26 mouse cellular contexts compared by ENCODE assay signal in the genomic region with DNA sequence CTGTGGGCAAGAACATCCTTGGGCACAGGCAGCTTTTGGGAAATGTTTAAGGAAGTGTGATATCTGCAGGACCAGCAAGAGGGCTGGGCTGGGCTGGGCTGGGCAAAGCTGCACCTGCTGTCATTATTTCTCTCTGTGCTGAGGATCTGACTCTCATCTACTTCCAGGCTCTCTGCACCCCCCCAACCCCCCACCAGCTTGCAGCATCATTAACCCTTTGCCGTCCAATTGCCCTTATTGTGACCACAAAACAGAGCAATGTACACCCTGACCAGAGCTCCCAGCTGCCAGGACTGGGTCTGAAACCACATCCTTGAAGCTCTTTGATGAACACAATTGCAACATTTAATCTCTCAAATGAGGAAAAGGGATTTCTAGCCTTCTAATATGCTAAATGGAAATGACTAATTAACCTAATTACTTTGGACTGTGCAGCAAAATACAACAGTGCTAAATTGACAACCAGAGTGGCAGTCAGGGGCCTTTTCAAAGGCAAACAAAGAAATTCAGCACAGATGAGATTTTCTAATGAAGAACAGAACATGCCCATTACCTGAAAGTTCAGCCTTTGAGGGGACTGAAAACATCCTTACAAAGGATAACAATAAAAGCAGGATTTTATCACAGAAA.
DNase-seq lines count a peak whose midpoint lies in the region; ATAC-seq lines count a peak whose summit lies in the region.
"Had no signal": no experiment of that assay in that cellular context is flagged by ENCODE, and none has a peak within 500 bp of the region (broad histone marks: within the 10 kb centered on the region; RNA-seq: fewer than 3 reads in every experiment).

No protein-coding gene starts in this region.

- ATAC-seq in forebrain, embryonic 15.5 days (replicated peaks), result no peak
- no peak for ATAC-seq in midbrain, embryonic 14.5 days (ENCODE audit: low FRiP score, low TSS enrichment)
- ATAC-seq in midbrain, embryonic 16.5 days, result no peak
- ATAC-seq in forebrain, embryonic 13.5 days, result peak; percentile 57; the same call in 1 of the 2 replicates
- ATAC-seq: intestine, postnatal 0 days had no signal

- DNase-seq in forebrain, embryonic 10.5 days (ENCODE audit: extremely low spot score, low spot score), result peak; percentile 17
- DNase-seq in midbrain, embryonic 14.5 days, result peak; percentile 8
- DNase-seq in retina, postnatal 1 day, result peak; percentile 79
- no peak for DNase-seq in heart, embryonic 10.5 days (ENCODE audit: low spot score)
- DNase-seq: adrenal gland, postnatal 14 days; cerebellum, adult 11-12 months; cerebellum, adult 9-11 months; gastrocnemius, adult 2 months; gastrocnemius, postnatal 36 days; heart, adult 18-20 months; heart, postnatal 4 days; kidney, adult 9 months; kidney, postnatal 10 days; layer of hippocampus, adult 9-11 months; lung, embryonic 14.5 days; lung, postnatal 14 days; thymus, postnatal 4 days had no signal

- WGBS in forebrain, embryonic 10.5 days, result 36% methylated on average over 1 of the region's 1 CpGs
- WGBS in forebrain, embryonic 15.5 days, result 3% methylated on average over 1 of the region's 1 CpGs
- 69% methylated on average over 1 of the region's 1 CpGs for WGBS in midbrain, embryonic 14.5 days
- WGBS in midbrain, embryonic 16.5 days, result 62% methylated on average over 1 of the region's 1 CpGs
- WGBS in forebrain, embryonic 13.5 days, result 14% methylated on average over 1 of the region's 1 CpGs
- WGBS in heart, embryonic 10.5 days, result 79% methylated on average over 1 of the region's 1 CpGs

- peaks cover 18% of the 10 kb centered on the region for H3K4me1 ChIP-seq in forebrain, embryonic 10.5 days
- peaks cover 15% of the 10 kb centered on the region for H3K4me1 ChIP-seq in forebrain, embryonic 15.5 days
- H3K4me1 ChIP-seq in midbrain, embryonic 14.5 days (ENCODE audit: control insufficient read depth, insufficient read depth, low read length), result 0 out of 2 replicates have a peak, but pooled peaks cover 3% of the 10 kb centered on the region
- H3K4me1 ChIP-seq in midbrain, embryonic 16.5 days (ENCODE audit: control insufficient read depth, insufficient read depth, low read length), result 0 out of 2 replicates have a peak, but pooled peaks cover 4% of the 10 kb centered on the region
- peaks cover 17% of the 10 kb centered on the region for H3K4me1 ChIP-seq in forebrain, embryonic 13.5 days
- H3K4me1 ChIP-seq in heart, embryonic 10.5 days, result no peaks in the 10 kb centered on the region
- H3K4me1 ChIP-seq: heart, embryonic 12.5 days; limb, embryonic 12.5 days; liver, embryonic 15.5 days had no signal

- H3K9ac ChIP-seq in forebrain, embryonic 15.5 days (replicated peaks), result no peak overlapping the region
- no peak overlapping the region for H3K9ac ChIP-seq in midbrain, embryonic 14.5 days (replicated peaks; ENCODE audit: low read length)
- no peak overlapping the region for H3K9ac ChIP-seq in midbrain, embryonic 16.5 days (ENCODE audit: low read depth, low read length)
- no peak overlapping the region for H3K9ac ChIP-seq in forebrain, embryonic 13.5 days
- H3K9ac ChIP-seq: heart, embryonic 12.5 days; limb, embryonic 12.5 days; liver, embryonic 15.5 days; lung, embryonic 14.5 days had no signal

- no peak overlapping the region for H3K4me3 ChIP-seq in forebrain, embryonic 10.5 days
- no peak overlapping the region for H3K4me3 ChIP-seq in forebrain, embryonic 15.5 days
- H3K4me3 ChIP-seq in midbrain, embryonic 14.5 days (replicated peaks; ENCODE audit: low read depth, low read length), result no peak overlapping the region
- H3K4me3 ChIP-seq in midbrain, embryonic 16.5 days (ENCODE audit: low read depth, low read length), result no peak overlapping the region
- no peak overlapping the region for H3K4me3 ChIP-seq in forebrain, embryonic 13.5 days
- H3K4me3 ChIP-seq in heart, embryonic 10.5 days, result no peak overlapping the region
- H3K4me3 ChIP-seq: erythroblast, embryonic 14.5 days; gastrocnemius, adult 2 months; heart, embryonic 12.5 days; left cerebral cortex, adult 2 months; limb, embryonic 12.5 days; liver, embryonic 15.5 days had no signal

- H3K9me3 ChIP-seq in forebrain, embryonic 10.5 days, result no peaks in the 10 kb centered on the region
- no peaks in the 10 kb centered on the region for H3K9me3 ChIP-seq in forebrain, embryonic 15.5 days
- H3K9me3 ChIP-seq in midbrain, embryonic 14.5 days (ENCODE audit: control insufficient read depth, low read length), result no peaks in the 10 kb centered on the region
- no peaks in the 10 kb centered on the region for H3K9me3 ChIP-seq in midbrain, embryonic 16.5 days (replicated peaks; ENCODE audit: control insufficient read depth, low read length, poor library complexity, severe bottlenecking)
- no peaks in the 10 kb centered on the region for H3K9me3 ChIP-seq in forebrain, embryonic 13.5 days (replicated peaks)
- H3K9me3 ChIP-seq in heart, embryonic 10.5 days, result no peaks in the 10 kb centered on the region
- H3K9me3 ChIP-seq: heart, embryonic 12.5 days; limb, embryonic 12.5 days; liver, embryonic 15.5 days had no signal

- H3K36me3 ChIP-seq in forebrain, embryonic 10.5 days (replicated peaks), result no peaks in the 10 kb centered on the region
- H3K36me3 ChIP-seq in forebrain, embryonic 15.5 days, result no peaks in the 10 kb centered on the region
- H3K36me3 ChIP-seq in midbrain, embryonic 14.5 days (ENCODE audit: control insufficient read depth, insufficient read depth, low read length), result no peaks in the 10 kb centered on the region
- H3K36me3 ChIP-seq in midbrain, embryonic 16.5 days (ENCODE audit: control insufficient read depth, insufficient read depth, low read length), result no peaks in the 10 kb centered on the region
- no peaks in the 10 kb centered on the region for H3K36me3 ChIP-seq in forebrain, embryonic 13.5 days (ENCODE audit: poor library complexity, severe bottlenecking)
- H3K36me3 ChIP-seq in heart, embryonic 10.5 days, result no peaks in the 10 kb centered on the region
- H3K36me3 ChIP-seq: heart, embryonic 12.5 days; limb, embryonic 12.5 days; liver, embryonic 15.5 days had no signal

- peaks cover 47% of the 10 kb centered on the region for H3K27me3 ChIP-seq in forebrain, embryonic 10.5 days (ENCODE audit: poor library complexity, severe bottlenecking)
- H3K27me3 ChIP-seq in forebrain, embryonic 15.5 days, result peaks cover 7% of the 10 kb centered on the region; the same call in 1 of the 2 replicates
- no peaks in the 10 kb centered on the region for H3K27me3 ChIP-seq in midbrain, embryonic 14.5 days (ENCODE audit: control insufficient read depth, insufficient read depth, low read length)
- no peaks in the 10 kb centered on the region for H3K27me3 ChIP-seq in midbrain, embryonic 16.5 days (ENCODE audit: control insufficient read depth, insufficient read depth, low read depth, low read length)
- peaks cover 57% of the 10 kb centered on the region for H3K27me3 ChIP-seq in forebrain, embryonic 13.5 days
- no peaks in the 10 kb centered on the region for H3K27me3 ChIP-seq in heart, embryonic 10.5 days (ENCODE audit: insufficient read depth, poor library complexity, severe bottlenecking)
- H3K27me3 ChIP-seq: heart, embryonic 12.5 days; limb, embryonic 12.5 days; liver, embryonic 15.5 days had no signal

- H3K27ac ChIP-seq in forebrain, embryonic 10.5 days, result no peak overlapping the region
- H3K27ac ChIP-seq in forebrain, embryonic 15.5 days (replicated peaks), result no peak overlapping the region
- H3K27ac ChIP-seq in midbrain, embryonic 14.5 days (replicated peaks; ENCODE audit: low read depth, low read length), result no peak overlapping the region
- H3K27ac ChIP-seq in midbrain, embryonic 16.5 days (ENCODE audit: low read length), result no peak overlapping the region
- H3K27ac ChIP-seq in forebrain, embryonic 13.5 days, result no peak overlapping the region
- H3K27ac ChIP-seq in heart, embryonic 10.5 days, result no peak overlapping the region
- H3K27ac ChIP-seq: gastrocnemius, adult 2 months; left cerebral cortex, adult 2 months; limb, embryonic 12.5 days; liver, embryonic 15.5 days had no signal

- no peak overlapping the region for H3K4me2 ChIP-seq in forebrain, embryonic 15.5 days (replicated peaks)
- H3K4me2 ChIP-seq in midbrain, embryonic 14.5 days (ENCODE audit: low read length), result no peak overlapping the region
- no peak overlapping the region for H3K4me2 ChIP-seq in midbrain, embryonic 16.5 days (ENCODE audit: low read length)
- no peak overlapping the region for H3K4me2 ChIP-seq in forebrain, embryonic 13.5 days
- H3K4me2 ChIP-seq: heart, embryonic 12.5 days; limb, embryonic 12.5 days; liver, embryonic 15.5 days; lung, embryonic 14.5 days had no signal
